Mouse (Mus musculus): ENCODE results near the gene Tfap2e. TPM values are rescaled to one million over a fixed set of nuclear protein-coding genes. Genes with fewer than 3 reads are reported as not detected.

Gene Tfap2e
- polyA plus RNA-seq, 1 experiment from 2014 or later: not detected

DNA sequence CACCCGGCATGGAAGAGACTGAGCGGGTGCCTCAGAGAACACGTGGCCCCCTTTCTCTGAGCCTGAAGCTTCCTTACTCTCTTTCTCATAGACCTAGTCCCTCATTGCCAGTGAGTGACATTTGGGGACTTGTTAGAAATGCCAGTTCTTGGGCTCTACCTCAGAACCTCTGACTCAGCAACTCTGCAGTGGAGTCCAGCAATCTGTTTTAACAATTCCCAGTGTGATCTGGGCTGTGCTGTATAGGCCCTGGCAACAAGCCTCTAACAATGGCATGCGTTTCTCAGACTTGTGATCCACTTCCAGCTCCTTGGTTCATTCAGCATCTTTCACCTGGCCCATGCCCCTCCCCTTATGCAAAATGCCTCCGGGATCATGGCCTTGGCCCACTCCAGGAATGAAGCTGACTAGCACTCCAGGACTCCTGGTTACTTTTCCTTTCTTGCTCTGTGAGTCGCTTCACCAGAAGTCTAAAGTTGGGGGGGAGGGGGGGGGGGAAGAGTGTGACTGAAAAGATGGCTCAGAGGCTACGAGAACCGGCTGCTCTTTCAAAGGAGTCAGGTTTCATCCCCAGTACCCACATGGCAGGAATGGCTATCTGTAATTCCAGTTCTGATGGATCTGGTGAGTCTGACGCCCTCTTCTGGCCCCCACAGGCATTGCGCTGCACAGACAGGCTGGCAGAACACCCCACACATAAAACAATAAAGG is 4.1 kb upstream of the Tfap2e start:
- WGBS: 21% methylated on average over 10 of the region's 10 CpGs
- no peak overlapping the region for H3K4me2 ChIP-seq
- peaks cover 10% of the 10 kb centered on the region for H3K36me3 ChIP-seq
- H3K4me1 ChIP-seq: peaks cover 32% of the 10 kb centered on the region
- H3K27me3 ChIP-seq (replicated peaks): peaks cover 56% of the 10 kb centered on the region
- no peak for ATAC-seq (ENCODE audit: extremely low read depth, insufficient number of reproducible peaks, low FRiP score, low TSS enrichment)
- no peak overlapping the region for H3K27ac ChIP-seq (replicated peaks)
- no peak overlapping the region for H3K4me3 ChIP-seq
- no peak overlapping the region for H3K9ac ChIP-seq
- no peaks in the 10 kb centered on the region for H3K9me3 ChIP-seq

DNA sequence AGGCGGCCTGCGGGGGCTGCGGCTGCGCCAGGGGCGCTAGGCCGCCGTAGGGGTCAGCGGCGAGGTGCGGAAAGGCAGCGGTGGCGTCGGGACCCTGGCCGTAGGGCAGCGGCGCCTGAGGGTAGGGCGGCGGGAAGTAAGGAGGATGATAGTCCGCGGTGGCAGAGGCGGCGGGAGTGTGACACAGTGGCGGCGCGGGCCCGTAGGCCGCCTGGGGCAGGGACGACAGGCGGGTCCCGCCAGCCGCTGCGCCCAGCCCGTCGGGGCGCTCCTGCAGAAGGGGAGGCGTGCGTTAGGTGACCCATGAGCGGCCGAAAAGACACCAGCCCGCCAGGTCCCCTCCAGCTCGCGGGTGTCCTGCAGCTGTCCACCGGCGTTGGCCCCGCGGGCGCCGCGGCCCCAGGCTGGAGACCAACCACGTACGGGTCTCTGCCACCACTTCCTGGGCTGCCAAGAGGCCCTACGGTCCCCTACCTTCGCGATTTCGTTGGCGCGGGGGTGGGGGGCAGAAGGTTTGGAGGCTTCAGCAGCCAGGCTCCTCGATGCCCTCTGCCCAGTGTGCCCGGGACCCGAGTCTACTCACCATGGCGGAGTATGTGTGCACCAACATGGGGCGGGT is 549 bp downstream of the Tfap2e start:
- 1% methylated on average over 50 of the region's 62 CpGs for WGBS
- peak overlapping the region; percentile 66 for H3K4me2 ChIP-seq
- H3K9ac ChIP-seq: peak overlapping the region; percentile 65
- no peak for ATAC-seq (ENCODE audit: extremely low read depth, insufficient number of reproducible peaks, low FRiP score, low TSS enrichment)
- H3K36me3 ChIP-seq: no peaks in the 10 kb centered on the region
- H3K27me3 ChIP-seq (replicated peaks): peaks cover 99% of the 10 kb centered on the region
- peaks cover 31% of the 10 kb centered on the region for H3K4me1 ChIP-seq
- no peak overlapping the region for H3K27ac ChIP-seq (replicated peaks)
- peak overlapping the region; percentile 51 for H3K4me3 ChIP-seq
- H3K9me3 ChIP-seq: no peaks in the 10 kb centered on the region

DNA sequence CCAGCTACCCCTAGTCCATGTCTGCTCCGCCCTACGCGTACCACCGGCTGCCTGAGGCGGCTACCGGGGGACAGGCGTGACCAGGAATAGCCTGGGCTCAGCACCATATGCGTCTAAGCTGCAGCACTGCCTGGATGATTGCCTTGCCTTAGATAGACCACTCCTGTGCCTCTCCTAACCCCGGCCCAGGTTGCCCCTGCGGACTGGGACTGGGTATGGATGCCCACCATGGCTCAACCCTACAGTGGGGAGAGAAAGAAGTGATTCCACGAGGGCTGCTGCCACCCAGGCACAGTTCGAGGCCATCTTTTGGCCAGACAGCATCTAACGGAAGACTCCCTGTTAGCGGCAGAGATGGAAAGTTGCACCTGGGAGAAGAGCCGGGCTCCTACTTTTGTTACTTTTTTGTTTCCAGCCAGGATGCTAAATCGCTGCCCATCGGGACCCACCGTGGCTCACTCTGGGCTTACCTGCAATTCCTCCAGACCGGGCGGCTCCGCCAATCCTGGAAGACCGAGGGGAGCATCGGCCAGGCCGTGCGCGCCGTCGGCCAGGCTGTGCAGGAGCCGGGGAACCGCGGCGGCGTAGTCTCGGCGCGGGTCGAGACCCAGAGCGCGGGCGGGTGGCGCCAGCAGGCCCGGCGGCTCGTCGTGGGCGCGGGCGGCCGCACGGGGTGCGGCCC is 1.2 kb downstream of the Tfap2e start:
- Histone ChIP-seq H3K9me3 (no peaks in the 10 kb centered on the region), H3K4me1 (peaks cover 31% of the 10 kb centered on the region), H3K36me3 (no peaks in the 10 kb centered on the region), H3K4me2 (peak overlapping the region; percentile 66), H3K9ac (peak overlapping the region; percentile 65), H3K27me3 (replicated peaks) (peaks cover 100% of the 10 kb centered on the region), H3K27ac (replicated peaks) (no peak overlapping the region), H3K4me3 (peak overlapping the region; percentile 51)
- WGBS: 2% methylated on average over 51 of the region's 51 CpGs
- no peak for ATAC-seq (ENCODE audit: extremely low read depth, insufficient number of reproducible peaks, low FRiP score, low TSS enrichment)

DNA sequence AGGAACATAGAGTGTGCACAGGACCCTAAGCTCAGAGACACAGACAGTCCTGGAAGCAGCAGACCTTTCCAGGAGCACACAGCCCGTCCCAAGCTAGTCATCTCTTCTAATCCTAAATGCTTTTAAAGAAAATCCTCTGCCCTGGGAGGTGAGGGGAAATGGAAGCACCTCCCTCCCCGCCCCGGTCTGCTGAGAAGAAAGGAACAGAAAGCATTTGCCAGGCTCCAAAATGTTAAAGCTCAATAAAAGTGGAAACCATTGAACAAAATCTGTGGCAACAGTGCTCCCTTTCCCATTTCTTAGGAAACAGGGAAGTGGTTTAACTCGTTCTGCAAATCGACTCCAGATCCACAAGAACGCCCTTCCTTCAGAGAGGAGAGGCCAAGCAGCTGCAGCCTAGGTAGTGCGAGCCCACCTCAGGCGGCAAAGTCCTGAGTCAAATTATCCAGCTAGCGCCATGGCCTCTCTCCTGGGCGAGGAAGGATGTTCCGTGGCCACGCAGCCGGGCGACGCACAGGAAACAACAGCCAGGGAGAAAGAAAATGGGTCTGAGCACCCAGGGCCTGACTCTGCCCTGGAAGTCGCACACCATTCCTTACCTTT is 1.9 kb downstream of the Tfap2e start:
- no peaks in the 10 kb centered on the region for H3K9me3 ChIP-seq
- no peak overlapping the region for H3K9ac ChIP-seq
- WGBS: 3% methylated on average over 16 of the region's 16 CpGs
- H3K4me1 ChIP-seq: peaks cover 31% of the 10 kb centered on the region
- ATAC-seq (ENCODE audit: extremely low read depth, insufficient number of reproducible peaks, low FRiP score, low TSS enrichment): no peak
- H3K27me3 ChIP-seq (replicated peaks): peaks cover 100% of the 10 kb centered on the region
- H3K4me2 ChIP-seq: no peak overlapping the region
- H3K36me3 ChIP-seq: no peaks in the 10 kb centered on the region
- peak overlapping the region; percentile 51; the same call in 1 of the 2 replicates for H3K4me3 ChIP-seq
- H3K27ac ChIP-seq (replicated peaks): no peak overlapping the region

DNA sequence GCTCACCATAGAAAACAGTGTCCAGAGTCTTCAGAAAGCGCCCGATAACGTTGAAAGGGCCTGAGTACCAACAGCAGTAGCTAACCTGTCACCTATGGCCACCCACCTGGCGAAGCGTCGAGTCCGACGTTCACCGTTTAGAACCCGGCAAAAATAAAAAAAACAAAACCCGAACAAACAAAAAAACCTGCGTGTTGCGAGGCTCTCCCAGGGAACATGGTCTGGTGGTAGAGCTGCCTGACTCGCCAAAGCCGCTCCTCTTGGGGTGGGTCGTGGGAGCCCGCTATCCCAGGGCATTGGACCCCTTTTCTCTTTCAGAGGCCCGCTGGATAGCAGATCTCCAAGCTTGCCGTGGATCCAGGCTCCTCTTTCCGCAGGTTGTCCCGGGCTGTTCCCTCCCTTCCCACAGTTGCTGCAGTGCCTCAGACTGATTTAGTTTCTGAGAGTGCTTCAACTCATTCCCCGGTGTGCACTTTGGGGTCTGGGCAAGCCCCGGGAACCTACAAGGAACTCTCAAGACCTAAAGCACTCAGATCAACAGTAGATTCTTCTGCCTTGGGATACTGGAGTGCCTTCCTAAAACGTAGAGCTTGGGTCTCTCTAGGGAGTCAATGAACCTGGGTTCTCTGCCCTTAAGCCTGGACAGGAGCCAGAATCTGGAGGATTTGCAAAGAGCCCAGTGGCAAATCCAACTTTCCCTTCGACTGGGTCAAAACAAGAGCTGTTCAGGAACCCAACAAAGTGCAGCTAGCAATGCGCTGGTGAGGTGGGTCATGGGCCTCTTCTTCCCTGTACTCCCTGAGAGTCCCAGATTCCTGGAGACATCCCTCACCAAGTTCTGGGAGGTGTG is 3.3 kb downstream of the Tfap2e start:
- 8% methylated on average over 26 of the region's 26 CpGs for WGBS
- Histone ChIP-seq H3K27me3 (replicated peaks) (peaks cover 93% of the 10 kb centered on the region), H3K9ac (0 out of 2 replicates have a peak overlapping the region, but pooled peaks have one; percentile 14), H3K4me1 (peaks cover 31% of the 10 kb centered on the region), H3K9me3 (no peaks in the 10 kb centered on the region), H3K4me3 (peak overlapping the region; percentile 25), H3K27ac (replicated peaks) (no peak overlapping the region), H3K4me2 (peak overlapping the region; percentile 46), H3K36me3 (no peaks in the 10 kb centered on the region)
- ATAC-seq (ENCODE audit: extremely low read depth, insufficient number of reproducible peaks, low FRiP score, low TSS enrichment): no peak

DNA sequence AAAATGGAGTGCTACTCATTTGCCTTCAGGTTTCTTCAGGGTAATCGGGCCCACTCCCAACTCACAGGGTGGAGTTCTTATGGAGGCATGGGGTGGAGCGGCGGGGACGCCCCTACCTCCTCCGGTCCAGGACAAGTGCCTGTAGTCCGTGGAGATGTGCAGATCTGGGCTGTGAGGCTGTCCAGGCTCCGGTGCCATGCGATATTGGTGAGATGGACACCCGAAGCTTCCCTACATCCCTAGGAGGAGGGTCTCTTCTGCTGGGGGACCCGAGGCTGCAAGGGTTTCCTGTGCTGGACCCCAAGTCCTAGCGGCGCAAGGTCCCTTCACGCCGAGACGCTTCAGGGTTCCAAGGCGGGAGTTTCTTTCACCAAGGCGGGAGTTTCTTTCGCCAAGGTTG is 3.9 kb downstream of the Tfap2e start:
- no peak overlapping the region for H3K27ac ChIP-seq (replicated peaks)
- H3K36me3 ChIP-seq: no peaks in the 10 kb centered on the region
- H3K9me3 ChIP-seq: no peaks in the 10 kb centered on the region
- H3K27me3 ChIP-seq (replicated peaks): peaks cover 87% of the 10 kb centered on the region
- no peak for ATAC-seq (ENCODE audit: extremely low read depth, insufficient number of reproducible peaks, low FRiP score, low TSS enrichment)
- peaks cover 31% of the 10 kb centered on the region for H3K4me1 ChIP-seq
- peak overlapping the region; percentile 25 for H3K4me3 ChIP-seq
- peak overlapping the region; percentile 46 for H3K4me2 ChIP-seq
- 3% methylated on average over 18 of the region's 18 CpGs for WGBS
- 0 out of 2 replicates have a peak overlapping the region, but pooled peaks have one; percentile 14 for H3K9ac ChIP-seq

DNA sequence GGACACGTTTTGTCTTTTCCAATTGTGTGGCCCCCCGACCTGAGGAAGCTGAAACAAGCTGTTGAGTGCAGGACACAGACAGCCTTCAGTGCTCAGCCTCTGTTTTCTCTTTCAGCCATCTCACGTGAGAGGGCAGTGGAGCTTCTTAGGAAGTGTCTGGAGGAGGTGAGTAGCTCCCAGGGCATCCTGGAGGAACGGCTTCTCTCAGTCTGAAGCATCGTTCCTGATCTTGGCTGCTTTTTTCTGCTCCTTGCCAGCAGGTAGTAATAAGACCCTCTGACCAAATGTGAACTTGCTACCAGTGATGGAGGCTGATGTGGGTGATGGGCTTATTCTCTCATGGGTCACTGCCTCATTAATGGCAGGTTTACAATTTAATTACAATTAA is 28.6 kb downstream of the Tfap2e start:
- Histone ChIP-seq H3K27me3 (replicated peaks) (no peaks in the 10 kb centered on the region), H3K9me3 (no peaks in the 10 kb centered on the region), H3K4me1 (no peaks in the 10 kb centered on the region), H3K36me3 (peaks cover 92% of the 10 kb centered on the region), H3K9ac (no peak overlapping the region), H3K4me3 (no peak overlapping the region), H3K27ac (replicated peaks) (no peak overlapping the region), H3K4me2 (no peak overlapping the region)
- ATAC-seq (ENCODE audit: extremely low read depth, insufficient number of reproducible peaks, low FRiP score, low TSS enrichment): no peak
- 77% methylated on average over 5 of the region's 5 CpGs for WGBS

DNA sequence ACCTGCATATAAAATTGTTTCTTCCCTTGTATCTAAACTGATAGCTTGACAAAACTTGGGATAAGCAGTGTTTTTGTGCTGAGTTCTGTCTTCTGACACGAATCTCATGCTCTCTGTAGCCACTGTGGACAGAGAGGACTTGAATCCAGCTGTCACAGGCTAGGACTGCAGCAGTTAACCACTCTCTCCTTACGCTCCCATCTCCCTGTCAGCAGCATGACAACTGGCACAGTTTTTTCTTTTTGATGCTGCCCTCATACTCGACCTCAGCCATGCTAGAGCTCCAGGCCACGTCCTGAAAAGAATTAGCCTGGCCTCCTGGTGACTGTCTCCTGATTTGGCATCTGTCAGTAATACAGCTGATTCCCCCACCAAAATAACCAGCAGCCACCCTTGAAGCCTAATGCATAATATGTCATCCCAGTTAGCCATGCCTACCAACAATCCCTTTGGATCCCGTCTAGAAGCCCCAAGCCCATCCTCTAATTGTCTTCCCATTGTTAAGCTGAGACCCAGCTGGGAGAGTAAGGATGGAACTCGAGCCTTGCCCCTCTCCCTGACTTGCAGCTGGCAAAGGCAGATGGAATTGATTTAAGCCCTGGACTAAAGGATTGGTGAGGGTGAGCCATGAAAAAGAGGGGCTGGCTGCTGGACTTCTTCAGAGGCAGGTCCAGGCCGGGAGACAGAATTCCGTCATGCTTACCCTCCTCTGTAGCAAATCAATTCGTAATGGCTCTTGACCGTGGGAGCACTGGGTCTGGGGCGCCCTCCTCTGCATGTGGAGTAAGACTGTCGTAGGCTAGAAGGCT is 29.2 kb downstream of the Tfap2e start:
- H3K4me1 ChIP-seq: no peaks in the 10 kb centered on the region
- no peak overlapping the region for H3K27ac ChIP-seq (replicated peaks)
- 77% methylated on average over 12 of the region's 12 CpGs for WGBS
- H3K27me3 ChIP-seq (replicated peaks): no peaks in the 10 kb centered on the region
- no peak overlapping the region for H3K9ac ChIP-seq
- no peak overlapping the region for H3K4me2 ChIP-seq
- H3K4me3 ChIP-seq: no peak overlapping the region
- ATAC-seq (ENCODE audit: extremely low read depth, insufficient number of reproducible peaks, low FRiP score, low TSS enrichment): no peak
- H3K36me3 ChIP-seq: peaks cover 92% of the 10 kb centered on the region
- H3K9me3 ChIP-seq: no peaks in the 10 kb centered on the region

DNA sequence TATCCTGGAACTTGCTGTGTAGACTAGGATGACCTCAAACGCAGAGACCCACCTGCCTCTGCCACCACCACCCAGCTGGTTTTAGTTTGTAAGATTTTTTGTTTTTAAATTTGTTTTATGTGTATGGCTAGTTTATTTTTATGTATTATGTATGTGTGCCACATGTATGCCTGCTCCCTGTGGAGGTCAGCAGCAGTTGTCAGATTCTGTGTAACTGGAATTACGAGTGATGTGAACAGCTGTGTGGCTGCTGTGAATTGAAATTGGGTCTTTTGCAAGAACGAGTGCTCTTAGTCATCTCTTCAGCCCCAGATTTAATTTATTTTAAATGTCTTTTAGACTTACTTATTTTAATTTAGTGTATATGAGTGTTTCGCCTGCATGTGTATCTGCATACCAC is 39.1 kb downstream of the Tfap2e start:
- H3K27me3 ChIP-seq (replicated peaks): no peaks in the 10 kb centered on the region
- ATAC-seq (ENCODE audit: extremely low read depth, insufficient number of reproducible peaks, low FRiP score, low TSS enrichment): no peak
- H3K9ac ChIP-seq: no peak overlapping the region
- H3K36me3 ChIP-seq: peaks cover 70% of the 10 kb centered on the region
- no peaks in the 10 kb centered on the region for H3K4me1 ChIP-seq
- H3K9me3 ChIP-seq: no peaks in the 10 kb centered on the region
- H3K27ac ChIP-seq (replicated peaks): no peak overlapping the region
- 93% methylated on average over 4 of the region's 4 CpGs for WGBS
- H3K4me3 ChIP-seq: no peak overlapping the region
- no peak overlapping the region for H3K4me2 ChIP-seq

DNA sequence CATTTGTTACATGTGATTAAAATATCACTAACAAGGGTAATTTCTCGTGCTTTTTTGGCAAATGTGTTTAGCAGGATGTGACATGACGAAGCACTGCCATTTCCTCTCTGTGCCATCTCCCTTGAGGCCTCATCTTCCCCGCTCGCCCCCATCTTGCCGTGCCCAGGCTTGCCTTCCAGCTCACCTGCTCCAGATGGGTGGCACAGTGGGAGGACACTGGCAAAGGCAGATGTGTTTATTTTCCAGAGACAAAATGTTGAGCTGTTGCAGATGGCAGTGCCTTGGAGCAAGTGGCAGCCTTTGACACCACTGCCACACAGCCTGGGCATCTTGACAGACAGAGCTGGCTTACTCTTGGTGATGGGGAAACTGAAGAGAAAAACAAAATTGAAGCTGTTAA is 43.0 kb downstream of the Tfap2e start:
- 83% methylated on average over 5 of the region's 5 CpGs for WGBS
- Histone ChIP-seq H3K36me3 (peaks cover 58% of the 10 kb centered on the region), H3K9ac (no peak overlapping the region), H3K9me3 (no peaks in the 10 kb centered on the region), H3K27me3 (replicated peaks) (no peaks in the 10 kb centered on the region), H3K4me3 (no peak overlapping the region), H3K4me2 (no peak overlapping the region), H3K4me1 (peaks cover 8% of the 10 kb centered on the region), H3K27ac (replicated peaks) (no peak overlapping the region)
- no peak for ATAC-seq (ENCODE audit: extremely low read depth, insufficient number of reproducible peaks, low FRiP score, low TSS enrichment)
